Mouse (Mus musculus) forebrain, embryonic 12.5 days (tissue): ENCODE measurements around the gene C2cd2l. TPM values are rescaled to one million over a fixed set of nuclear protein-coding genes. Genes with fewer than 3 reads are reported as not detected.

Experiments
- ATAC-seq: fragments of 200-750 bp; cut with Nextera tagmentation; 2 replicates; pipeline ENCODE4 v1.8.0; 2017; ENCODE audit warnings: moderate TSS enrichment; ENCODE audit not compliant: low FRiP score
- H3K27ac ChIP-seq: fragments of 300-500 bp; sonication (generic); 2 replicates; pipeline ENCODE4 v1.5.1; 2016; ENCODE audit warnings: mild to moderate bottlenecking
- H3K27me3 ChIP-seq: fragments of 300-500 bp; sonication (generic); 2 replicates; pipeline ENCODE4 v1.6.1; 2016; ENCODE audit warnings: mild to moderate bottlenecking
- H3K36me3 ChIP-seq: fragments of 300-500 bp; sonication (generic); replicated peaks from 2 replicates; pipeline ENCODE4 v1.6.1; 2016; ENCODE audit warnings: mild to moderate bottlenecking
- H3K4me1 ChIP-seq: fragments of 300-500 bp; sonication (generic); 2 replicates; pipeline ENCODE4 v1.6.1; 2016
- H3K4me2 ChIP-seq: fragments of 300-500 bp; sonication (generic); 2 replicates; pipeline ENCODE4 v1.6.1; 2016; ENCODE audit warnings: mild to moderate bottlenecking, moderate library complexity
- H3K4me3 ChIP-seq: fragments of 300-500 bp; sonication (generic); replicated peaks from 2 replicates; pipeline ENCODE4 v1.5.1; 2016; ENCODE audit warnings: mild to moderate bottlenecking
- H3K9ac ChIP-seq: fragments of 300-500 bp; sonication (generic); 2 replicates; pipeline ENCODE4 v1.6.1; 2016; ENCODE audit warnings: mild to moderate bottlenecking
- H3K9me3 ChIP-seq: fragments of 300-500 bp; sonication (generic); 2 replicates; pipeline ENCODE4 v1.6.1; 2016
- WGBS: fragments of 180-500 bp; shearing (Covaris S2); methylation state at CpG from one replicate; pipeline ENCODE4 v1.1.7; 2016; 5-methylcytosine and 5-hydroxymethylcytosine counted together
- microRNA-seq: library from miRNA; unstranded; fragments of <30 nt; microRNA quantifications from one replicate; pipeline ENCODE4, GENCODE M21; 2017
- polyA plus RNA-seq: library from polyadenylated mRNA; unstranded; fragments of >200 nt; fragmentation: Nextera tagmentation; extraction: Ambion mirVana; gene quantifications from 2 replicates; pipeline ENCODE4 v1.2.1, GENCODE M21; 2016

The C2cd2l gene
- polyA plus RNA-seq, 1 experiment from 2014 or later, result 16.5 TPM

GRCm38 (mm10) chr9:44269077-44269476 is 51.0 kb downstream of the C2cd2l start:
- Histone ChIP-seq H3K36me3 (no peaks in the 10 kb centered on the region), H3K9me3 (peaks cover 4% of the 10 kb centered on the region; the same call in 1 of the 2 replicates), H3K4me2 (no peak overlapping the region), H3K9ac (no peak overlapping the region), H3K4me1 (peaks cover 27% of the 10 kb centered on the region), H3K27me3 (peaks cover 4% of the 10 kb centered on the region; the same call in 1 of the 2 replicates), H3K4me3 (no peak overlapping the region), H3K27ac (no peak overlapping the region)
- WGBS, result 80% methylated on average over 3 of the region's 3 CpGs
- ATAC-seq, result no peak

- Histone ChIP-seq H3K36me3 (no peaks in the 10 kb centered on the region), H3K27me3 (peaks cover 4% of the 10 kb centered on the region; the same call in 1 of the 2 replicates), H3K4me2 (peak within 1 kb of the TSS; percentile 68), H3K9ac (peak within 1 kb of the TSS; percentile 70), H3K4me3 (peak within 1 kb of the TSS; percentile 44), H3K9me3 (peaks cover 4% of the 10 kb centered on the region; the same call in 1 of the 2 replicates), H3K27ac (peak within 1 kb of the TSS; percentile 66), H3K4me1 (peaks cover 27% of the 10 kb centered on the region)
- no peak for ATAC-seq
- WGBS, result 86% methylated on average over 6 of the region's 6 CpGs
These were observed 51.7 kb downstream of the C2cd2l start, which contains the start of gene Nlrx1 for GRCm38 (mm10) chr9:44268432-44268831. Nlrx1 (minus strand) TSS chr9:44268599.

GRCm38 (mm10) chr9:44268027-44268360 is 52.1 kb downstream of the C2cd2l start:
- Histone ChIP-seq H3K9me3 (peaks cover 4% of the 10 kb centered on the region; the same call in 1 of the 2 replicates), H3K4me1 (peaks cover 27% of the 10 kb centered on the region), H3K36me3 (no peaks in the 10 kb centered on the region), H3K9ac (peak overlapping the region; percentile 70), H3K27me3 (peaks cover 4% of the 10 kb centered on the region; the same call in 1 of the 2 replicates), H3K27ac (peak overlapping the region; percentile 66), H3K4me2 (peak overlapping the region; percentile 68), H3K4me3 (peak overlapping the region; percentile 44)
- WGBS, result 5% methylated on average over 28 of the region's 28 CpGs
- peak; percentile 77; the same call in 1 of the 2 replicates for ATAC-seq

GRCm38 (mm10) chr9:44267319-44268026 is 52.6 kb downstream of the C2cd2l start:
- ATAC-seq, result peak; percentile 58; the same call in 1 of the 2 replicates
- peak overlapping the region; percentile 68 for H3K4me2 ChIP-seq
- H3K4me3 ChIP-seq, result peak overlapping the region; percentile 44
- H3K4me1 ChIP-seq, result peaks cover 27% of the 10 kb centered on the region
- H3K27me3 ChIP-seq, result peaks cover 4% of the 10 kb centered on the region; the same call in 1 of the 2 replicates
- no peaks in the 10 kb centered on the region for H3K36me3 ChIP-seq
- H3K9me3 ChIP-seq, result peaks cover 4% of the 10 kb centered on the region; the same call in 1 of the 2 replicates
- 9% methylated on average over 23 of the region's 23 CpGs for WGBS
- H3K9ac ChIP-seq, result peak overlapping the region; percentile 70
- peak overlapping the region; percentile 66 for H3K27ac ChIP-seq

GRCm38 (mm10) chr9:44266478-44267226 is 53.4 kb downstream of the C2cd2l start:
- H3K27ac ChIP-seq, result no peak overlapping the region
- no peak overlapping the region for H3K4me2 ChIP-seq
- no peaks in the 10 kb centered on the region for H3K36me3 ChIP-seq
- H3K9me3 ChIP-seq, result peaks cover 4% of the 10 kb centered on the region; the same call in 1 of the 2 replicates
- ATAC-seq, result no peak
- peaks cover 27% of the 10 kb centered on the region for H3K4me1 ChIP-seq
- no peak overlapping the region for H3K9ac ChIP-seq
- H3K4me3 ChIP-seq, result no peak overlapping the region
- H3K27me3 ChIP-seq, result peaks cover 6% of the 10 kb centered on the region; the same call in 1 of the 2 replicates
- 70% methylated on average over 8 of the region's 8 CpGs for WGBS

- ATAC-seq, result no peak
- Histone ChIP-seq H3K9me3 (no peaks in the 10 kb centered on the region), H3K4me1 (peaks cover 12% of the 10 kb centered on the region), H3K27ac (no peak overlapping the region), H3K27me3 (0 out of 2 replicates have a peak, but pooled peaks cover 2% of the 10 kb centered on the region), H3K9ac (no peak overlapping the region), H3K36me3 (no peaks in the 10 kb centered on the region), H3K4me3 (no peak overlapping the region), H3K4me2 (no peak overlapping the region)
- 87% methylated on average over 14 of the region's 14 CpGs for WGBS
These were observed 58.7 kb downstream of the C2cd2l start for GRCm38 (mm10) chr9:44261388-44261787.

Small RNA genes within 50 kb of the gene (microRNA-seq; reads per million reads assigned to microRNA genes)
- gene Gm44335, result not detected

Other genes with a start within 250 kb of the C2cd2l start
- 0.27 and 0.33 TPM in 2 replicates for gene Mfrp, start 218.6 kb downstream of the C2cd2l start, polyA plus RNA-seq
- gene C1qtnf5, start 213.0 kb downstream of the C2cd2l start, polyA plus RNA-seq, result 0.58 and 0.73 TPM in 2 replicates
- 0.14 and 0.36 TPM in 2 replicates for gene Gm49380, start 206.8 kb downstream of the C2cd2l start, polyA plus RNA-seq
- gene Rnf26, start 206.8 kb downstream of the C2cd2l start, polyA plus RNA-seq, result 69.6 and 69.9 TPM in 2 replicates
- 13.4 and 14.2 TPM in 2 replicates for gene Mcam, start 185.8 kb downstream of the C2cd2l start, polyA plus RNA-seq
- gene Cbl, start 86.2 kb downstream of the C2cd2l start, polyA plus RNA-seq, result 28.7 and 34.3 TPM in 2 replicates
- not detected in 2 replicates for gene Ccdc153, start 79.6 kb downstream of the C2cd2l start, polyA plus RNA-seq
- gene Pdzd3, start 68.8 kb downstream of the C2cd2l start, polyA plus RNA-seq, result 0.23 and 0.31 TPM in 2 replicates
- 4.6 and 5.2 TPM in 2 replicates for gene Nlrx1, start 51.7 kb downstream of the C2cd2l start, polyA plus RNA-seq
- gene Abcg4, start 31.7 kb downstream of the C2cd2l start, polyA plus RNA-seq, result 10.1 and 12.4 TPM in 2 replicates
- gene Hinfp, start 14.6 kb downstream of the C2cd2l start, polyA plus RNA-seq, result 34.6 and 35.5 TPM in 2 replicates
- 38.9 and 39.3 TPM in 2 replicates for gene Dpagt1, start 5.7 kb upstream of the C2cd2l start, polyA plus RNA-seq
- 477 and 482 TPM in 2 replicates for gene H2afx, start 14.4 kb upstream of the C2cd2l start, polyA plus RNA-seq
- 107 and 115 TPM in 2 replicates for gene Hmbs, start 23.9 kb upstream of the C2cd2l start, polyA plus RNA-seq
- 31.5 and 34.8 TPM in 2 replicates for gene Vps11, start 41.4 kb upstream of the C2cd2l start, polyA plus RNA-seq
- gene Hyou1, start 59.2 kb upstream of the C2cd2l start, polyA plus RNA-seq, result 26.7 and 35.8 TPM in 2 replicates
- gene Slc37a4, start 76.6 kb upstream of the C2cd2l start, polyA plus RNA-seq, result 23.4 and 23.6 TPM in 2 replicates
- 1,477 and 1,540 TPM in 2 replicates for gene Rps25, start 86.9 kb upstream of the C2cd2l start, polyA plus RNA-seq
- gene Trappc4, start 87.3 kb upstream of the C2cd2l start, polyA plus RNA-seq, result 242 and 243 TPM in 2 replicates
- gene Ccdc84, start 98.3 kb upstream of the C2cd2l start, polyA plus RNA-seq, result 30.3 and 32.2 TPM in 2 replicates
- gene Foxr1, start 120.9 kb upstream of the C2cd2l start, polyA plus RNA-seq, result not detected in 2 replicates
- 0.29 TPM in 1 of 2 replicates, not detected in the other for gene Upk2, start 134.7 kb upstream of the C2cd2l start, polyA plus RNA-seq
- gene Bcl9l, start 162.5 kb upstream of the C2cd2l start, polyA plus RNA-seq, result 10.6 and 10.7 TPM in 2 replicates
- 0.27 TPM in 1 of 2 replicates, not detected in the other for gene Cxcr5, start 241.6 kb upstream of the C2cd2l start, polyA plus RNA-seq